Mouse (Mus musculus) limb, embryonic 14.5 days (tissue): Measurements from ENCODE around the gene Spag5. TPM values are rescaled to one million over a fixed set of nuclear protein-coding genes. Genes with fewer than 3 reads are reported as not detected.
"Not testable (repeated sequence)": the region's sequence is repeated elsewhere in the genome, so short reads cannot be mapped to it uniquely, and the experiment has no call there.

Source experiments
- ATAC-seq: fragments of 200-750 bp; cut with Nextera tagmentation; 2 replicates; pipeline ENCODE4 v1.8.0; 2017; ENCODE audit warnings: low read depth, moderate number of reproducible peaks, moderate TSS enrichment; ENCODE audit not compliant: low FRiP score
- DNase-seq: peaks from one replicate; pipeline ENCODE4 v3.0.0-alpha.2; 2015; ENCODE audit warnings: low spot score
- H3K27ac ChIP-seq: fragments of 300-500 bp; sonication (generic); replicated peaks from 2 replicates; pipeline ENCODE4 v1.5.1; 2014; ENCODE audit warnings: low read depth, mild to moderate bottlenecking, low read length, moderate library complexity, mixed read lengths
- H3K27me3 ChIP-seq: fragments of 300-500 bp; sonication (generic); 2 replicates; pipeline ENCODE4 v1.6.1; 2014; ENCODE audit warnings: low read length, mixed read lengths; ENCODE audit not compliant: control insufficient read depth, insufficient read depth
- H3K36me3 ChIP-seq: fragments of 300-500 bp; sonication (generic); 2 replicates; pipeline ENCODE4 v1.6.1; 2014; ENCODE audit warnings: mild to moderate bottlenecking, low read length, moderate library complexity, mixed read lengths; ENCODE audit not compliant: control insufficient read depth, insufficient read depth
- H3K4me1 ChIP-seq: fragments of 300-500 bp; sonication (generic); 2 replicates; pipeline ENCODE4 v1.6.1; 2014; ENCODE audit warnings: antibody characterized with exemption, low read length, mixed read lengths; ENCODE audit not compliant: control insufficient read depth, insufficient read depth
- H3K4me2 ChIP-seq: fragments of 300-500 bp; sonication (generic); replicated peaks from 2 replicates; pipeline ENCODE4 v1.6.1; 2014; ENCODE audit warnings: low read depth, mild to moderate bottlenecking, low read length, moderate library complexity; ENCODE audit not compliant: severe bottlenecking
- H3K4me3 ChIP-seq: fragments of 300-500 bp; sonication (generic); replicated peaks from 2 replicates; pipeline ENCODE4 v1.5.1; 2014; ENCODE audit warnings: low read length
- H3K9ac ChIP-seq: fragments of 300-500 bp; sonication (generic); 2 replicates; pipeline ENCODE4 v1.6.1; 2014; ENCODE audit warnings: mild to moderate bottlenecking, low read depth, low read length, moderate library complexity; ENCODE audit not compliant: severe bottlenecking
- H3K9me3 ChIP-seq: fragments of 300-500 bp; sonication (generic); 2 replicates; pipeline ENCODE4 v1.6.1; 2016; ENCODE audit warnings: low read length; ENCODE audit not compliant: control insufficient read depth
- POLR2A ChIP-seq: fragments of 200-500 bp; IDR thresholded peaks from 2 replicates; pipeline ENCODE4 v1.8.0; 2012; ENCODE audit warnings: inconsistent platforms, mild to moderate bottlenecking, moderate library complexity, borderline replicate concordance; ENCODE audit not compliant: insufficient read depth, insufficient read length; ENCODE audit errors: extremely low read depth
- WGBS: fragments of 180-500 bp; shearing (Covaris S2); extraction: QIAGEN DNeasy Blood & Tissue Kit; methylation state at CpG from one replicate; pipeline ENCODE4 v1.1.7; 2014; 5-methylcytosine and 5-hydroxymethylcytosine counted together
- polyA plus RNA-seq, 2 experiments: library from polyadenylated mRNA; depleted of rRNA in 1 of 2; stranded (reverse) in 1 of 2; unstranded in 1 of 2; fragments of >200 nt; fragmentation: Nextera tagmentation in 1 of 2; extraction: Ambion mirVana in 1 of 2; gene quantifications; 2 replicates each; pipeline versions ENCODE4 v1.2.1 to v1.2.3; 2012 to 2014

The Spag5 gene
- polyA plus RNA-seq, 2 experiments: 28.7 to 57.3 TPM

GRCm38 (mm10) chr11:78262550-78262949 lies 38.8 kb upstream of the Spag5 start:
- 6% methylated on average over 8 of the region's 8 CpGs for WGBS
- Histone ChIP-seq H3K4me1 (peaks cover 3% of the 10 kb centered on the region; the same call in 1 of the 2 replicates), H3K27me3 (no peaks in the 10 kb centered on the region), H3K36me3 (peaks cover 44% of the 10 kb centered on the region), H3K9me3 (no peaks in the 10 kb centered on the region), H3K4me2 (peak overlapping the region; percentile 62), H3K4me3 (peak overlapping the region; percentile 91), H3K27ac (no peak overlapping the region), H3K9ac (0 out of 2 replicates have a peak overlapping the region, but pooled peaks have one; percentile 77)
- ATAC-seq (no peak; the same call in 1 of the 2 replicates), DNase-seq (peak; percentile 84)
- TF ChIP-seq POLR2A: no peak

GRCm38 (mm10) chr11:78265571-78265970 lies 35.8 kb upstream of the Spag5 start:
- 88% methylated on average over 6 of the region's 6 CpGs for WGBS
- Histone ChIP-seq H3K27ac (no peak overlapping the region), H3K9me3 (no peaks in the 10 kb centered on the region), H3K4me3 (no peak overlapping the region), H3K36me3 (peaks cover 71% of the 10 kb centered on the region), H3K9ac (no peak overlapping the region), H3K27me3 (no peaks in the 10 kb centered on the region), H3K4me1 (peaks cover 3% of the 10 kb centered on the region; the same call in 1 of the 2 replicates), H3K4me2 (no peak overlapping the region)
- ATAC-seq (no peak), DNase-seq (no peak)
- TF ChIP-seq POLR2A: no peak

- ATAC-seq: no peak
- H3K4me2 ChIP-seq: no peak overlapping the region
- no peaks in the 10 kb centered on the region for H3K4me1 ChIP-seq
- H3K9ac ChIP-seq: no peak overlapping the region
- no peak for DNase-seq
- no peaks in the 10 kb centered on the region for H3K9me3 ChIP-seq
- H3K36me3 ChIP-seq: peaks cover 95% of the 10 kb centered on the region
- H3K4me3 ChIP-seq: no peak overlapping the region
- no peak overlapping the region for H3K27ac ChIP-seq
- no peaks in the 10 kb centered on the region for H3K27me3 ChIP-seq
- no peak for TF ChIP-seq POLR2A
- WGBS: 91% methylated on average over 13 of the region's 13 CpGs
Measured at GRCm38 (mm10) chr11:78271986-78272385, 29.3 kb upstream of the Spag5 start.

DNA sequence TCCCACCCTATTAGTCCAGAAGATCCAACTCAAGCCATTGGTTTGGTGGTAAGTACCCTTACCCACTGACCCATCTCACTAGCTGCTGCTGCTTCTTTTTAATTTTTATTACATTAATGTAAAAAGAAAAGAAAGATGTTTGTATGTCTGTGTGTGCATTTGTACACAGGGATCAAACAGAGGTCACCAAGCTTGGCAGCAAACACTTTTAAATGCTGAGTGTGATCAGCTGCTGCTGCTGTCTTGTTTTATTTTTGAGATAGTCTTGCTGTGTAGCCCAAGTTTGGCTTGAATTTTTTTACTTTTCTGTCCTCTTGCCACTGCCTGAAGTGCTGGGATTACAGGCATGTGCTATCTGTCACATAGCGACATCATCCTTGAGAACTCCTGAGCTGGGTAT lies 25.7 kb upstream of the Spag5 start:
- Histone ChIP-seq H3K4me2 (no peak overlapping the region), H3K9ac (no peak overlapping the region), H3K27me3 (no peaks in the 10 kb centered on the region), H3K4me1 (no peaks in the 10 kb centered on the region), H3K36me3 (peaks cover 98% of the 10 kb centered on the region), H3K9me3 (no peaks in the 10 kb centered on the region), H3K27ac (no peak overlapping the region), H3K4me3 (no peak overlapping the region)
- 100% methylated on average over 1 of the region's 1 CpGs for WGBS
- TF ChIP-seq POLR2A: no peak
- ATAC-seq (no peak), DNase-seq (no peak)

- not testable (repeated sequence) for H3K4me2 ChIP-seq, H3K27me3 ChIP-seq, H3K4me1 ChIP-seq, DNase-seq, ATAC-seq, H3K27ac ChIP-seq, H3K9ac ChIP-seq, H3K9me3 ChIP-seq, H3K4me3 ChIP-seq
- H3K36me3 ChIP-seq: peaks cover 100% of the 10 kb centered on the region
- 94% methylated on average over 4 of the region's 4 CpGs for WGBS
Measured at GRCm38 (mm10) chr11:78276169-78276568, 25.2 kb upstream of the Spag5 start.

DNA sequence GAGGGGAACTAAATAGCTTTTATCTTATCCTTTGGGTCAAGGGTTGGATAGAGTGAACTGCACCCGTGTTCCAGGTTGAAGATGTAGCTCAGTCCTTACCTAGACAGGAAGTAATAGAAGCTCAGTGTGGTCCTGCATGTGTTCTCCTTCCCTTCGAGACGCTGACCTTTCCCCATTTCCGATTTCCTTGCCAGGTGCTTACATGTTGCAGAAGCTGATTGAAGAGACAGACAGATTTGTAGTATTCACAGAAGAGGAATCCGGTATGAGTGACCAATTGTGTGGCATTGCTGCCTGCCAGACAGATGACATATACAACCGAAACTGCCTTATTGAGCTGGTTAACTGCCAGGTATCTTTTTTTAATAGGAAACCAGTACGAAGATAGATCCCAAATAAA lies 22.5 kb upstream of the Spag5 start:
- Histone ChIP-seq H3K4me1 (no peaks in the 10 kb centered on the region), H3K4me2 (no peak overlapping the region), H3K9ac (no peak overlapping the region), H3K27ac (no peak overlapping the region), H3K36me3 (peaks cover 99% of the 10 kb centered on the region), H3K27me3 (no peaks in the 10 kb centered on the region), H3K9me3 (no peaks in the 10 kb centered on the region), H3K4me3 (no peak overlapping the region)
- WGBS: 84% methylated on average over 7 of the region's 7 CpGs
- no peak for TF ChIP-seq POLR2A
- no peak for DNase-seq
- no peak for ATAC-seq
